Mouse (Mus musculus) hematopoietic stem cell, adult 5-6 weeks (primary cell): ENCODE data around the gene Axin2. TPM values are rescaled to one million over a fixed set of nuclear protein-coding genes. Genes with fewer than 3 reads are reported as not detected.

Experiments used
- ATAC-seq, 2 experiments: fragments of 125-278 bp in 1 of 2; replicated peaks in 1 of 2; 2 replicates each; pipeline ENCODE4 v1.8.0; 2016 to 2017; ENCODE audit warnings: inconsistent platforms in 2 of 2, mild to moderate bottlenecking in 2 of 2, moderate number of reproducible peaks in 2 of 2, low read depth in 1 of 2, moderate TSS enrichment in 1 of 2; ENCODE audit not compliant: low FRiP score in 2 of 2, poor library complexity in 2 of 2, severe bottlenecking in 2 of 2, insufficient read depth in 1 of 2, low TSS enrichment in 1 of 2
- total RNA-seq: library from RNA; stranded (forward); fragments of 172-1452, 232-1000 nt; gene quantifications from 2 replicates; pipeline ENCODE4 v1.2.3, GENCODE M21; 2017

The Axin2 gene
- total RNA-seq, 1 experiment from 2014 or later = 1.2 TPM

DNA sequence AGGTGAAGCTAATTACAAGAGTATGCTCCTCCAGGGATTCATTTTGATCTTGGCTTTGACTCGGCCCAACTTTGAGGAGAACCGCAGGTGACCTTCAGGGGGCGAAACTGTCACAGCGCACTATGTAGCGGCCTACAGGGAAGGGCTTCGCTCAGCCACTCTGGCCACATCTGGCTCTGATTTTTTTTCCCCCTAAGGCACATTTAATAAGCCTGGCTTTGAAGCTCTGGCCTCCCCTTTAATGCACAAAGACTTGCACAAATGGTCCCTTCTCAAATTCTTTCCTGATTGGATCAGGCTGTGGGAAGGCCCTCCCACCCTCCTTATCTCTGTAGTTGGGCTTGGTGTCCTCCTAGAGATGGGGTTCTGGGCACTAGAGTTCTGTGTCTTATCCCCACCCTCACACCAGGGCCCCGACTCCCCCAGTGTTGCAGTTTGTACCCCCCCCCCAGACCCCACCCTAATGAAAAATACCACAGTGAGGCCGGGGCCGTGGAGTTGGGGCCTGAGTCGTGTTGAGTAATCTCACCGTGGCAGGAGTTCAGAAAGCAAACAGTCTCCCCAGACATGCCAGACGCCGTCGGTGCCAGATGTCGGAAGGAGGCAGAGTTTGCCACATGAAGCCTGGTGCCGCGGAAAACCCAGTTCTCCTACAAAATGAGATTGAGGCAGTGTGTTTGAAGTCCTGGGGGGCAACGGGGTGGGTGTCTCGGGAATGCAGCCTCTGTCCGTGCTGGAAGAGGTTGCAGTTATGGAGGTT is 27.5 kb downstream of the Axin2 start:
- ATAC-seq = no peak

GRCm38 (mm10) chr11:108948501-108948900 is 28.4 kb downstream of the Axin2 start:
- ATAC-seq = no peak

DNA sequence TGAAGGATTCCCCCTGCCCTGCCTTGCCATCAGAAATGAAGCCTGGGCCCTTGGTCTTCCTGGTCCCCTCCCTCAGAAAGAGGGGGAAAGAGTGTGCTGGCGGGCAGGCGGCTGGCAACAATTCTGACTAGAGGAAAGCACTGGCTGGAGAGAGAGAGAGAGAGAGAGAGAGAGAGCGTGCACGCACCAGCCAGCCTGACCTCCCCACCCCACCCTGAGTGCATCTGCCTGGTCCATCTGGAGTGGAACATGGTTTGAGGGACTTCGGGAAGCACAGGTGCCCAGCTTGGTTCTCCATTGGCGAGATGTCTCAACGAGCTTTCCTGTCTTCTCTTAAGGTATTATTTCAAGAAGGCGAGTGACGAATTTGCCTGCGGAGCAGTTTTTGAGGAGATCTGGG is 28.8 kb downstream of the Axin2 start:
- no peak for ATAC-seq

DNA sequence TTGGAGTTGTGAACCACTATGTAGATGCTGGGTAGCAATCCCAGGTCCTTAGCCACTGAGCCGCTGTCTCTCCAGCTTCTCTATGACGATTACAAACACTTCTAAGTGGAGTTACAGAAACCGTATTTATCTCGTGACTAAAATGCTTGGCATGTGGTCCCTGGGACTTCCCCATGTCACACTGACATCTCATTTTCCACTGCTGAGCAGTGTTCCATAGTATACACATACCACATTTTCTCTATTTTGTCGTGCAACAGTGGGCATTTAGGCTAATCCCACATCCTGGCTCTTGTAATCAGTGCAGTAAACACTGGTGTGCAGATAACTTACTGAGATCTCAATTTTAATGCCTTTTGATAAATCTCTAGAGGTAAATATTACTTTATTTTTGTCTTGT is 32.2 kb downstream of the Axin2 start:
- no peak for ATAC-seq

DNA sequence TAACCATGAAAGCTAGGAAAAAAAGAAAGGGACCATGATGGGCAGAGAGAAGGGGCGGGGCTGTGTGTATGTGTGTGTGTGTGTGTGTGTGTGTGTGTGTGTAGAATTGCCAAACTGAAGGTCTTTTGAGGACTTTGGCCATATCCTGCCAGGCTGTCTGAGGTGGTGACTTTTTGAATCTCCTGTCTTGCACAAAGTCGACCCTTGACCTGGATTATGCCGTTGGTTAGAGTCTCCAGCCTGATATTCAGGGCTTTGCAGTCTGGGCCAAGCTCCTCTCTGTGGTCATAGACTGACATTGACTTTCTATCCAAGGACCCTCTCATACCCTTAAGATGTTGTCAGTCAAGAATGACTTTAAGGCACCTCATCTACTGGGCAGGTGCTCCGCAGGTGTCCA is 35.8 kb downstream of the Axin2 start:
- ATAC-seq = no peak

DNA sequence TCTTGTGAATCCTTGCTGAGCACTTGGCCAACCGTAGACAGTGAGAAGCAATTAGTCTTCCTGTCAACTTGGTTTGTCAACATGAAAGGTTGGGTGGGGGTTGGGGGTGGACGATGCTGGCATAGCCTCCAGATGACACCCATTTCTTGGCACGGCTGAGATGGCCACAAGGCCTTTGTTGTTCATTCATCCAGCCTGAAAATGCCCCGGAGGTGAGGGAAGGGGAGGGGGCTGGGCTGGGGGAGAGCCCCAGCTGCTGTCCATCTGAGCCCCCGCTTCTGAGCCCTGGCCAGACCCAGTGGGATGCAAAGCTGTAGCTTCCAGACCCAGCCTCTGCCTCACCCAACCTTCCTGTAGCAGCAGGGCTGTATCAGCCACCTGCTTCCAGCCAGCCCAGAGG is 38.2 kb downstream of the Axin2 start:
- ATAC-seq = no peak

- ATAC-seq = no peak
Measured at GRCm38 (mm10) chr11:108959196-108959595, 39.0 kb downstream of the Axin2 start.

- ATAC-seq = no peak
Measured at GRCm38 (mm10) chr11:108961651-108962065, 41.5 kb downstream of the Axin2 start.

- no peak for ATAC-seq
Measured at GRCm38 (mm10) chr11:108963476-108964232, 43.5 kb downstream of the Axin2 start.

- ATAC-seq = no peak
Measured at GRCm38 (mm10) chr11:108965740-108966139, 45.6 kb downstream of the Axin2 start.

DNA sequence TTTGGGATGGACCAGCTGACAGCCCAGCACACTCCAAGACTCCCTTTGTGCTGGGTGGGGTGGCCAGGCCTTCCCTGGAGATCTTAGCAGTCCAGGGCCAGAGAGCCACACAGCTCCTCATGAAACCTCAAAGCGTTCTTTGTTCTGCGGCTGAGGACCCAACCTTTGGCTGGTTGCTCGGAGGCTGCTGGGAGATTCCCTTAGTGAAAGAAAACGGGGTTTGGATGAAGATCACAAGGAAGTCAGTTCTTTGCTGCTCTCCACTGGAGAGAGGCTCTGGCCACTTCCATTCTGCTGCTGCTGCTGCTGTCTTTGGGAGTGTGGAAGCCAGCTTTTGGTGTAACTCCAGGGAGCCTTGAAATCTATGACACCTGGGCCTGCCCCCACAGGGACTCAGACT is 53.3 kb downstream of the Axin2 start:
- ATAC-seq = no peak

- no peak for ATAC-seq
Measured at GRCm38 (mm10) chr11:108973866-108974265, 53.7 kb downstream of the Axin2 start.

DNA sequence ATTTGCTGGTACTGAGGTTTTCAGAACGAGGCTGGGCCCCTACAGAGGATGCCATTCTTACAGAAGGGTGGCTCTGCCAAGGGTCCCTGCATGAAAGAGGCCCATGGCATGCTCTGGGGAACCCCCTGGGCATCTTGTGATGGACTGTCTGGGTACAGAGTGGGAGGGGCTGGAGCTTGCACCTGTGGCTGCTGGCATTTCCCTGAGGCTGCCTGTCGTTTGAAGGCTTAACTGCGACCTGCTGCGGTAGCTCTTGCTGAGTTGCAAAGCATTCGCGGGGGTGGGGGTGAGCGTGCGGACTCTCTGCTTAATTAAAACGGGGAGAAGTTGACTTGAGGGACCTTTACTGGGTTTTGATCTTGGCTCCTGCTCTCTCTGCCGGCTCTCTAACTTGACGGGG is 55.4 kb downstream of the Axin2 start:
- no peak for ATAC-seq

DNA sequence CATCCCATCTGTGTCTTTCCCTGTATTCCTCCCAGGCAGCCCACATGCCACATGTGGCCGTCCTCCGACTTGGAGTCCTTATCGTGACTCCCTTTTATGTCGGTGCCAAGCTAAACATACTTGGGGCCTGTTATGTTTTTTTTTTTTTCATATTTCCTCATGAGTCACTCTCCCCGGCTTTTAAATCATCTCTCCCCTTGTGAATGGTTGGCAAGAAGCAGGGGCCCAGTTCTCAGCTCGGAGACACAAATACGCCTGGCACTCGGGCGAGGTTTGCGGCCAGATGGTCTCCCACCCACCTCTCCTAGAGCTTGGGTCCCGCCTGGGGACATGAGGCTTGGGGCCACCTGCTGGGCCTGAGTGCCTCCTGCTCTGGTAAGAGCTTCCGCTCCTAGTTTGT is 60.4 kb downstream of the Axin2 start:
- ATAC-seq = no peak

- no peak for ATAC-seq
Measured at GRCm38 (mm10) chr11:108981012-108981411, 60.9 kb downstream of the Axin2 start.

DNA sequence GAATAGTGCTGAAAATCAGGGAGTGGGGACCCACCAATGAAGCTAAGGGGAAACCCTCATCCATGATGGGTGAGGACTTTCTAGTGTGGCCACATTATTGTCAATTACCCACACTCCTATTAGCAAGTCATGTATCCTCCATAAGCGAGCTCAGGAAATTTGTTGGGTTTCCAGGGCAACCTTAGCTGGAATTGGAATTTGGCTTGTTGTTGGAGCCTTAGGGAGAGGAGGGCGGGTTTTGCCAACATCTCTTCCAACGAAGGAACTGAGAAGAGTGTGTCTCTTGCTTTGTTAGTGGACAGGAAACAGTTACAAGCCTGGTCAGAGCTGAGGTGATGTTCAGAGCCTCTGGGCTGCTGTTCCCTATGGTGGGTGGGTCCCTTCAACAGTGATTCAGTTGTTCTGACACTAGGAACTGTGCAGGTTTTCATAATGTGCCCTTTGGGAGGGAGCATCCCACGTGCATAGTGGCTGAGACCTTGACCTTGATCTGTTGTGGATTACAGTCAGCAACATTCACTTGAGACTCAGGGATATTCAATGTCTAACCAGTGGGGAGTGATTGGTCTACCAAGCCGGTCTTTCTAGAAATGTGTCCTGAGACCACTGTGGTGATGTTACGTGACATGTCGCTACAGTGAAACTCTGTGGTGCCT is 63.4 kb downstream of the Axin2 start:
- ATAC-seq = no peak

DNA sequence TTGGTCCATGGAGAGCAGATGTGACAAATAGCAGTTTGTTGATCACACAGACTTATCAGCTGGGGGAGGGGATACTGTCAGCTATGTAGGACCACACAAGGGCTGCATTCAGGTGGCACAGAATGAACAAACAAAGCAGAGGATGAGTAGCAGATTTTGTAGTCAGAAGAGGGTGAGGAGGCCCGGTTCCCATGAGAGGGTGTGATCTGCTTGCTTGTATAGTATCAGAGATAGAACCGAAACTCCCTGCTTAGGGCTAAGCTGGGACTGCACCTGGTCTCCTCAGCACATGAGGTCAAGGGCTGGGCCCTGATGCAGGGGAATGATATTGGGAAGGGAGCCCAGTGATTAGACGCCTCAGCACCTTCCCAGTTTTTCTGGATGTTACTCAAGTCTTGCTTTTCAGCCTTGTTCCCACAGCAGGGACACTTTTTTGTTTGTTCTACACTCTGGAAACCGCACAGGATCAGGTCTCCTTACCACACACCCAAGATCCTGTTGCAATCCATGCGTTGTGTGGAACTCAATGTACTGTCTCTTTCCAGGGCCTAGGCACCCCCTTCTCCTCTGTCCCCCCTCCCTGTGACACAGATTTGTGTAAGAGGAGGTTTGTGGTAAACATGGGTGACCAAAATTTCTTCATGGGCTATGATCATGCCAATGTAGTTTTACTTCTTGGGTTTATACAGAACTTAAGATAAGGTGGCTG is 64.7 kb downstream of the Axin2 start:
- ATAC-seq = no peak

GRCm38 (mm10) chr11:108985836-108986235 is 65.7 kb downstream of the Axin2 start:
- ATAC-seq = no peak
